Mouse (Mus musculus) MEL (cell line): ENCODE data around the gene Tchp. TPM values are rescaled to one million over a fixed set of nuclear protein-coding genes. Genes with fewer than 3 reads are reported as not detected.

Experiments used
- DNase-seq: peaks from one replicate; pipeline ENCODE4 v3.0.0; 2011; ENCODE audit warnings: low read depth, low spot score
- H3K27ac ChIP-seq: 2 replicates; pipeline ENCODE4 v1.5.1; 2012; ENCODE audit warnings: low read depth, mild to moderate bottlenecking, control low read depth, low read length, moderate library complexity; ENCODE audit not compliant: control insufficient read depth
- H3K27me3 ChIP-seq, 2 experiments: fragments of 150-350 bp in 1 of 2; sonication (generic) in 1 of 2; 2 replicates each; pipeline ENCODE4 v1.6.1; 2012; ENCODE audit warnings: low read length in 2 of 2, mild to moderate bottlenecking in 2 of 2, improper control_type of control experiment in 1 of 2, moderate library complexity in 1 of 2; ENCODE audit not compliant: insufficient read depth in 2 of 2, control insufficient read depth in 1 of 2
- H3K36me3 ChIP-seq, 2 experiments: 2 replicates each; pipeline ENCODE4 v1.6.1; 2012 to 2014; ENCODE audit warnings: low read length in 2 of 2, improper control_type of control experiment in 1 of 2, inconsistent platforms in 1 of 2, mild to moderate bottlenecking in 1 of 2; ENCODE audit not compliant: insufficient read depth in 2 of 2, control insufficient read depth in 1 of 2
- H3K4me1 ChIP-seq, 2 experiments: fragments of 150-350 bp in 1 of 2; sonication (generic) in 1 of 2; 2 replicates each; pipeline ENCODE4 v1.6.1; 2012; ENCODE audit warnings: low read length in 2 of 2, improper control_type of control experiment in 1 of 2, mild to moderate bottlenecking in 1 of 2; ENCODE audit not compliant: insufficient read depth in 2 of 2, control insufficient read depth in 1 of 2
- H3K4me3 ChIP-seq, 2 experiments: fragments of 150-350 bp in 1 of 2; sonication (generic) in 1 of 2; 2 replicates each; pipeline ENCODE4 v1.5.1; 2012; ENCODE audit warnings: low read depth in 2 of 2, low read length in 2 of 2, mild to moderate bottlenecking in 2 of 2, moderate library complexity in 2 of 2, control low read depth in 1 of 2, improper control_type of control experiment in 1 of 2; ENCODE audit not compliant: control insufficient read depth in 1 of 2, insufficient read depth in 1 of 2
- H3K79me2 ChIP-seq: 2 replicates; pipeline ENCODE4 v1.6.1; 2012; ENCODE audit warnings: mild to moderate bottlenecking, low read length, moderate library complexity; ENCODE audit not compliant: control insufficient read depth, poor library complexity, insufficient read depth
- H3K9ac ChIP-seq: 2 replicates; pipeline ENCODE4 v1.6.1; 2012; ENCODE audit warnings: low read depth, mild to moderate bottlenecking, control low read depth, low read length, moderate library complexity; ENCODE audit not compliant: control insufficient read depth, poor library complexity, severe bottlenecking
- H3K9me3 ChIP-seq: fragments of 150-350 bp; sonication (generic); replicated peaks from 2 replicates; pipeline ENCODE4 v1.6.1; 2012; ENCODE audit warnings: mild to moderate bottlenecking, low read length, improper control_type of control experiment, moderate library complexity; ENCODE audit not compliant: insufficient read depth
- CHD1 ChIP-seq: IDR thresholded peaks from 2 replicates; pipeline ENCODE4 v1.6.1; 2012; ENCODE audit warnings: low read depth, mild to moderate bottlenecking, inconsistent platforms, low read length, improper control_type of control experiment
- E2F4 ChIP-seq: IDR thresholded peaks from 2 replicates; pipeline ENCODE4 v1.6.1; 2011; ENCODE audit warnings: low read depth, low read length, improper control_type of control experiment, borderline replicate concordance
- GATA1 ChIP-seq: IDR thresholded peaks from 2 replicates; pipeline ENCODE4 v1.6.1; 2011; ENCODE audit warnings: low read depth, low read length, improper control_type of control experiment
- HCFC1 ChIP-seq: IDR thresholded peaks from 2 replicates; pipeline ENCODE4 v1.6.1; 2012; ENCODE audit warnings: low read depth, mild to moderate bottlenecking, inconsistent platforms, low read length, improper control_type of control experiment, moderate library complexity
- MAZ ChIP-seq: IDR thresholded peaks from 2 replicates; pipeline ENCODE4 v1.6.1; 2012; ENCODE audit warnings: low read depth, mild to moderate bottlenecking, inconsistent platforms, low read length, improper control_type of control experiment
- POLR2AphosphoS2 ChIP-seq: IDR thresholded peaks from 2 replicates; pipeline ENCODE4 v1.6.1; 2011; ENCODE audit warnings: low read length, improper control_type of control experiment
- POLR2AphosphoS5 ChIP-seq: IDR thresholded peaks from 2 replicates; pipeline ENCODE4 v1.6.1; 2012; ENCODE audit warnings: low read depth, borderline replicate concordance, mild to moderate bottlenecking, inconsistent platforms, low read length, moderate library complexity, mixed read lengths
- RAD21 ChIP-seq: IDR thresholded peaks from 2 replicates; pipeline ENCODE4 v1.6.1; 2011; ENCODE audit warnings: mild to moderate bottlenecking, low read depth, low read length, improper control_type of control experiment
- RCOR1 ChIP-seq: IDR thresholded peaks from 2 replicates; pipeline ENCODE4 v1.6.1; 2012; ENCODE audit warnings: low read depth, mild to moderate bottlenecking, inconsistent platforms, low read length, improper control_type of control experiment
- TCF12 ChIP-seq: IDR thresholded peaks from 2 replicates; pipeline ENCODE4 v1.6.1; 2014; ENCODE audit warnings: low read depth, mild to moderate bottlenecking, inconsistent platforms, low read length, improper control_type of control experiment, moderate library complexity
- UBTF ChIP-seq: IDR thresholded peaks from 2 replicates; pipeline ENCODE4 v1.6.1; 2012; ENCODE audit warnings: low read depth, mild to moderate bottlenecking, inconsistent platforms, low read length, improper control_type of control experiment, moderate library complexity, borderline replicate concordance; ENCODE audit not compliant: insufficient read depth
- USF2 ChIP-seq, 2 experiments: IDR thresholded peaks; 2 replicates each; pipeline ENCODE4 v1.6.1; 2011 to 2012; ENCODE audit warnings: improper control_type of control experiment in 2 of 2, low read length in 2 of 2, borderline replicate concordance in 1 of 2, inconsistent platforms in 1 of 2, low read depth in 1 of 2, mild to moderate bottlenecking in 1 of 2; ENCODE audit not compliant: insufficient read depth in 1 of 2
- ZC3H11A ChIP-seq: IDR thresholded peaks from 2 replicates; pipeline ENCODE4 v1.6.1; 2012; ENCODE audit warnings: low read depth, mild to moderate bottlenecking, inconsistent platforms, low read length, improper control_type of control experiment
- ZKSCAN1 ChIP-seq: IDR thresholded peaks from 2 replicates; pipeline ENCODE4 v1.6.1; 2012; ENCODE audit warnings: low read depth, mild to moderate bottlenecking, inconsistent platforms, low read length, improper control_type of control experiment, moderate library complexity
- polyA plus RNA-seq, 2 experiments: library from polyadenylated mRNA; stranded (reverse) in 1 of 2; unstranded in 1 of 2; fragments of >175 nt in 1 of 2; fragments of >200 nt in 1 of 2; gene quantifications; 2 replicates each; pipeline versions ENCODE4 v1.2.1 to v1.2.4; 2012; ENCODE audit warnings: low replicate concordance in 2 of 2, low read depth in 1 of 2; ENCODE audit not compliant: insufficient read length in 2 of 2, insufficient read depth in 1 of 2, missing spikeins in 1 of 2
- total RNA-seq: library from RNA; depleted of rRNA; stranded (reverse); fragments of 300-350 nt; gene quantifications from 2 replicates; pipeline ENCODE4 v1.2.3, GENCODE M21; 2012

The Tchp gene
- total and polyA plus RNA-seq, 3 experiments, result 13.6 to 21.1 TPM; not detected in 1

DNA sequence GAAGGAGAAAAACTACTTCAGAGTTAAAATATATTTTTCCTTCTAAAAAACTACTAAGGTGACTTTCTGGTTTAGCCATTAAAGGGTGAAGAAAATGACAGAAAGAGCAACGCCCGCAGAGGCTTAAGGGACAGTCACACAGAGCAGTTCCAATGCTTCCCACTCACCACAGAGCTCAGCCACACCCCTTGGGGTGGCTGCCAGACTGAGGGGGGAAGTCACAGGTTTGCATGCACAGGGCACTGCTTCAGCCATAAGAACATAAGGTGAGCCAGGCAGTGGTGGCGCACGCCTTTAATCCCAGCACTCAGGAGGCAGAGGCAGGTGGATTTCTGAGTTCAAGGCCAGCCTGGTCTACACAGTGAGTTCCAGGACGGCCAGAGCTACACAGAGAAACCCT is 38.0 kb downstream of the Tchp start:
- no peak overlapping the region for H3K9ac ChIP-seq
- H3K4me1 ChIP-seq, result no peaks in the 10 kb centered on the region
- no peaks in the 10 kb centered on the region for H3K9me3 ChIP-seq
- H3K79me2 ChIP-seq, result no peaks in the 10 kb centered on the region
- H3K27ac ChIP-seq, result no peak overlapping the region
- no peak overlapping the region for H3K4me3 ChIP-seq
- peak; percentile 78 for DNase-seq
- TF ChIP-seq TCF12, result no peak
- H3K36me3 ChIP-seq, result peaks cover 0 to 15% of the 10 kb centered on the region in 2 experiments; a peak in 3 of 4 replicates
- H3K27me3 ChIP-seq, result no peaks in the 10 kb centered on the region

DNA sequence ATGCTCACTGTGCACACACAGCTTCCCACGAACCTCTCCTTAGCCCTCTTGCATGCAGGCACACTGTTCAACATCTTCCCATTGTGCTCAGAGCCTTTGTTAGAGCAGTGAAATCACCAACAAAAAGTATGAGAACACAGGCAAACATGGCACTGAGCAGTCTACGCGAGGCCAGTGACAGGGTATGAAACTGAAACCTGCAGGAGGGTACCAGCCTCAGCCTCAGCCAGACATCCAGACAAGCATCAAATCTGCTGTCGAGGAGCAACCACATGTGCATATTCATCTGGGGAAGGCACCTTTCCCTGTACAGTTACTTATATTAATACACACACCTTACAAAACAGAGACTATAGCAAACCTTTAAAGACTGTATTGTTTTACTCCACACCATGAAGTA is 39.3 kb downstream of the Tchp start:
- Histone ChIP-seq H3K4me3 (no peak overlapping the region), H3K9ac (no peak overlapping the region), H3K36me3 (peaks cover 0 to 11% of the 10 kb centered on the region in 2 experiments; a peak in 3 of 4 replicates), H3K4me1 (no peaks in the 10 kb centered on the region), H3K27me3 (no peaks in the 10 kb centered on the region), H3K9me3 (no peaks in the 10 kb centered on the region), H3K79me2 (no peaks in the 10 kb centered on the region), H3K27ac (no peak overlapping the region)
- no peak for DNase-seq
- no peak for TF ChIP-seq CHD1
- TF ChIP-seq POLR2AphosphoS5, result no peak
- no peak for TF ChIP-seq HCFC1
- no peak for TF ChIP-seq RCOR1
- TF ChIP-seq MAZ, result no peak
- no peak for TF ChIP-seq USF2 (IDR thresholded peaks at IDR 0.05; ENCODE audit: borderline replicate concordance in 1 of 2, insufficient read depth in 1 of 2, low read depth in 1 of 2, low read length in 2 of 2)
- TF ChIP-seq POLR2AphosphoS2, result no peak
- TF ChIP-seq UBTF, result no peak
- TF ChIP-seq RAD21, result no peak
- no peak for TF ChIP-seq E2F4
- TF ChIP-seq ZKSCAN1, result no peak
- TF ChIP-seq ZC3H11A, result no peak

DNA sequence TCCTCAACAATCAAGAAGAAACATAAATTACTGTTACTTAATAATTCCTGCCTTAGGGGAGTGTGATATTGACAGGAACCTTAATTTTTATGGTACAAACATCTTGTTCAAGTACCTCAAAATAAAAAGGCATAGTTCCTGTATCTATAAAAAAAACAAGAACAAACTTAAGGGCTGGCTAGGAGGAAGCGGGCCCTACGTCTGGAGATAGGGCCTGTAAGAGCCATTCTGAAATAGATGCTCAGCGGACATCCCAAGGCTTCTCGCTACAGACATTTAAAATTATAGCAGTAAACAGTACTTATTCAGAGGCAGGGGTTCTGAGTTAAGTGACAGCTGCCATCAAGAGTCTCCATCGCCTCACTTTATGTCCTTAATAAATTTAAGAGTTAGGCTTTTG is 40.0 kb downstream of the Tchp start:
- Histone ChIP-seq H3K4me3 (no peak overlapping the region), H3K79me2 (no peaks in the 10 kb centered on the region), H3K27ac (no peak overlapping the region), H3K4me1 (no peaks in the 10 kb centered on the region), H3K9ac (no peak overlapping the region), H3K36me3 (peaks cover 0 to 13% of the 10 kb centered on the region in 2 experiments; a peak in 3 of 4 replicates), H3K9me3 (no peaks in the 10 kb centered on the region), H3K27me3 (no peaks in the 10 kb centered on the region)
- no peak for DNase-seq
- no peak for TF ChIP-seq GATA1
